Mouse (Mus musculus): Measurements from ENCODE around the gene AU022252.

DNA sequence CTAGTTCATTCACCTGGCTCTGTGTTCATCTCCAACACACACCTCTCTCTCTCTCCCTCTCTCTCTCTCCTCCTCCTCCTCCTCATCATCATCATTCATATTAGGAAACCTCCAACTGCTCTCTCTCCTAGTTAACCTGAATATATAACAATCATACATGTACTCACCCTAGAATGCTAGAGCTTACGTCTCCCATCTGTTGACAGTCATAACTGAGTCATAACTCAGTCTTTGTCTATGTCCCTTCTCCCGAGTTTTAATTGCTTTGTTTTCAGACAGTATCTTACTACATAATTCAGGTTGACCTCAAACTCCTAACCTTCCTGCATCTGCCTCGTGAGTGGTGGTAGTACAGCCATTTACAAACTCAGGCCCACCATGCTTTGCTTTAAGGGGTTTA, 41.2 kb downstream of the AU022252 start:
- TF ChIP-seq EP300 (IDR thresholded peaks at IDR 0.05; ENCODE audit: low read depth) (no peak), CTCF (IDR thresholded peaks at IDR 0.05; ENCODE audit: low read depth) (no peak)

Measured in heart, postnatal 0 days (tissue).